Mouse (Mus musculus) left cerebral cortex, postnatal 4 days (tissue): ENCODE measurements around the gene Ssc5d. TPM values are rescaled to one million over a fixed set of nuclear protein-coding genes. Genes with fewer than 3 reads are reported as not detected.

Experiments
- DNase-seq: peaks from one replicate; pipeline ENCODE4 v3.0.0-alpha.2; 2022
- intact Hi-C: fragments of 180-260 bp; cut with DNase I; formaldehyde crosslinking; loops from one replicate; pipeline ENCODE4 v1.15.1; 2025
- total RNA-seq, 2 experiments: library from RNA; stranded (reverse); gene quantifications; 2 replicates each; pipeline ENCODE4 v1.2.3; 2021

Gene Ssc5d
- total RNA-seq, 2 experiments from 2014 or later: 3.1 to 3.6 TPM

- intact Hi-C loops: no loop called here
- DNase-seq: no peak
These were observed 6.5 kb upstream of the Ssc5d start for GRCm38 (mm10) chr7:4919096-4919495.

GRCm38 (mm10) chr7:4919971-4920370, 5.6 kb upstream of the Ssc5d start:
- no peak for DNase-seq
- intact Hi-C loops: no loop called here

GRCm38 (mm10) chr7:4920496-4920895, 5.1 kb upstream of the Ssc5d start:
- DNase-seq: no peak
- intact Hi-C loops: no loop called here

GRCm38 (mm10) chr7:4920976-4921823, 4.4 kb upstream of the Ssc5d start:
- intact Hi-C loops: no loop called here
- DNase-seq: no peak

- intact Hi-C loops: no loop called here
These were observed 3.6 kb upstream of the Ssc5d start, which contains the start of gene Nat14 for GRCm38 (mm10) chr7:4921824-4922482. Gene Nat14 (plus strand): TSS chr7:4922028.

GRCm38 (mm10) chr7:4922508-4922907, 3.1 kb upstream of the Ssc5d start:
- intact Hi-C loops: no loop called here
- DNase-seq: peak; percentile 87

More at GRCm38 (mm10) chr7:4921824-4922482, 3.6 kb upstream of the Ssc5d start, which contains the start of gene Nat14:
- DNase-seq: no peak

GRCm38 (mm10) chr7:4922931-4923565, 2.5 kb upstream of the Ssc5d start:
- intact Hi-C loops: no loop called here
- DNase-seq: peak; percentile 91

GRCm38 (mm10) chr7:4923586-4924364, 1.8 kb upstream of the Ssc5d start:
- DNase-seq: peak; percentile 74
- intact Hi-C loops: no loop called here

- DNase-seq: no peak
- intact Hi-C loops: no loop called here
These were observed 1.1 kb upstream of the Ssc5d start for GRCm38 (mm10) chr7:4924483-4924882.

- no peak for DNase-seq
- intact Hi-C loops: no loop called here
These were observed 689 bp upstream of the Ssc5d start for GRCm38 (mm10) chr7:4924891-4925301.

GRCm38 (mm10) chr7:4926849-4927248, 1.3 kb downstream of the Ssc5d start:
- intact Hi-C loops: no loop called here
- DNase-seq: no peak

- intact Hi-C loops: no loop called here
- DNase-seq: no peak
These were observed 2.1 kb downstream of the Ssc5d start for GRCm38 (mm10) chr7:4927711-4928110.

GRCm38 (mm10) chr7:4928323-4928722, 2.7 kb downstream of the Ssc5d start:
- no peak for DNase-seq
- intact Hi-C loops: no loop called here

- intact Hi-C loops: loop anchor here (10.0 kb wide), 1 partner anchor 112 kb away; no protein-coding TSS in a partner anchor
- peak; percentile 57 for DNase-seq
These were observed 7.5 kb downstream of the Ssc5d start for GRCm38 (mm10) chr7:4933103-4933502.

- intact Hi-C loops: loop anchor here (10.0 kb wide), 1 partner anchor 110 kb away; no protein-coding TSS in a partner anchor
- no peak for DNase-seq
These were observed 8.8 kb downstream of the Ssc5d start for GRCm38 (mm10) chr7:4934160-4934914.

- intact Hi-C loops: loop anchor here (10.0 kb wide), 1 partner anchor 108 kb away; no protein-coding TSS in a partner anchor
- no peak for DNase-seq
These were observed 11.2 kb downstream of the Ssc5d start for GRCm38 (mm10) chr7:4936832-4937231.

- intact Hi-C loops: loop anchor here (10.0 kb wide), 1 partner anchor 107 kb away; no protein-coding TSS in a partner anchor
These were observed 11.8 kb downstream of the Ssc5d start for GRCm38 (mm10) chr7:4937392-4937791.

GRCm38 (mm10) chr7:4938456-4938855, 12.9 kb downstream of the Ssc5d start:
- DNase-seq: peak; percentile 78
- intact Hi-C loops: loop anchor here (10.0 kb wide), 1 partner anchor 106 kb away; no protein-coding TSS in a partner anchor

More at GRCm38 (mm10) chr7:4937392-4937791, 11.8 kb downstream of the Ssc5d start:
- DNase-seq: no peak

GRCm38 (mm10) chr7:4940068-4940479, 14.5 kb downstream of the Ssc5d start:
- intact Hi-C loops: no loop called here

More at GRCm38 (mm10) chr7:4940068-4940479, 14.5 kb downstream of the Ssc5d start:
- peak; percentile 81 for DNase-seq
